Mouse (Mus musculus) testis, postnatal 10 days (tissue): Measurements from ENCODE around the gene Ormdl2.
A peak's percentile ranks its signal among the peaks of the same experiment; 100 is the strongest.
"Not testable (repeated sequence)": the region's sequence is repeated elsewhere in the genome, so short reads cannot be mapped to it uniquely, and the experiment has no call there.

ENCODE experiments used
- DNase-seq: peaks from one replicate; pipeline ENCODE4 v3.0.0; 2021; ENCODE audit warnings: low spot score

Ormdl2 gene

GRCm38 (mm10) chr10:128821358-128822056, at the start of gene Ormdl2:
Gene Ormdl2, minus strand, starts transcription at chr10:128821645.
- DNase-seq = peak; percentile 99

- DNase-seq = no peak
Measured at GRCm38 (mm10) chr10:128870341-128870740, 48.9 kb upstream of the Ormdl2 start.

- DNase-seq = no peak
Measured at GRCm38 (mm10) chr10:128866518-128866917, 45.1 kb upstream of the Ormdl2 start.

- DNase-seq = no peak
Measured at GRCm38 (mm10) chr10:128866042-128866441, 44.6 kb upstream of the Ormdl2 start.

GRCm38 (mm10) chr10:128861176-128861575, 39.7 kb upstream of the Ormdl2 start:
- DNase-seq = no peak

GRCm38 (mm10) chr10:128850339-128850738, 28.9 kb upstream of the Ormdl2 start:
- no peak for DNase-seq

- no peak for DNase-seq
Measured at GRCm38 (mm10) chr10:128848426-128848825, 27.0 kb upstream of the Ormdl2 start.

- no peak for DNase-seq
Measured at GRCm38 (mm10) chr10:128846664-128847063, 25.2 kb upstream of the Ormdl2 start.

- no peak for DNase-seq
Measured at GRCm38 (mm10) chr10:128845516-128845915, 24.1 kb upstream of the Ormdl2 start.

GRCm38 (mm10) chr10:128843260-128843659, 21.8 kb upstream of the Ormdl2 start:
- DNase-seq = no peak

- no peak for DNase-seq
Measured at GRCm38 (mm10) chr10:128840612-128841011, 19.2 kb upstream of the Ormdl2 start.

- DNase-seq = no peak
Measured at GRCm38 (mm10) chr10:128839434-128839833, 18.0 kb upstream of the Ormdl2 start.

- DNase-seq = no peak
Measured at GRCm38 (mm10) chr10:128837400-128837799, 16.0 kb upstream of the Ormdl2 start.

GRCm38 (mm10) chr10:128823821-128824220, 2.4 kb upstream of the Ormdl2 start:
- no peak for DNase-seq

GRCm38 (mm10) chr10:128823087-128823486, 1.6 kb upstream of the Ormdl2 start:
- DNase-seq = not testable (repeated sequence)

GRCm38 (mm10) chr10:128822135-128822534, 690 bp upstream of the Ormdl2 start:
- DNase-seq = no peak

GRCm38 (mm10) chr10:128820217-128820616, 1.2 kb downstream of the Ormdl2 start:
- DNase-seq = no peak

- DNase-seq = no peak
Measured at GRCm38 (mm10) chr10:128817033-128817432, 4.4 kb downstream of the Ormdl2 start, which contains the start of gene Sarnp. Gene Sarnp, plus strand, starts transcription at chr10:128817333.

GRCm38 (mm10) chr10:128807018-128807417, 14.4 kb downstream of the Ormdl2 start:
- DNase-seq = no peak

GRCm38 (mm10) chr10:128806086-128806485, 15.4 kb downstream of the Ormdl2 start:
- no peak for DNase-seq

- peak; percentile 96 for DNase-seq
Measured at GRCm38 (mm10) chr10:128805092-128806000, 16.1 kb downstream of the Ormdl2 start.

GRCm38 (mm10) chr10:128804271-128805091, 17.0 kb downstream of the Ormdl2 start, which contains the start of gene Tmem198b:
Gene Tmem198b, minus strand, starts transcription at chr10:128804370.
- DNase-seq = peak; percentile 81
